Mouse (Mus musculus): Measurements from ENCODE around the gene Gm5416.
"Not testable (repeated sequence)": the region's sequence is repeated elsewhere in the genome, so short reads cannot be mapped to it uniquely, and the experiment has no call there.

Gene Gm5416

DNA sequence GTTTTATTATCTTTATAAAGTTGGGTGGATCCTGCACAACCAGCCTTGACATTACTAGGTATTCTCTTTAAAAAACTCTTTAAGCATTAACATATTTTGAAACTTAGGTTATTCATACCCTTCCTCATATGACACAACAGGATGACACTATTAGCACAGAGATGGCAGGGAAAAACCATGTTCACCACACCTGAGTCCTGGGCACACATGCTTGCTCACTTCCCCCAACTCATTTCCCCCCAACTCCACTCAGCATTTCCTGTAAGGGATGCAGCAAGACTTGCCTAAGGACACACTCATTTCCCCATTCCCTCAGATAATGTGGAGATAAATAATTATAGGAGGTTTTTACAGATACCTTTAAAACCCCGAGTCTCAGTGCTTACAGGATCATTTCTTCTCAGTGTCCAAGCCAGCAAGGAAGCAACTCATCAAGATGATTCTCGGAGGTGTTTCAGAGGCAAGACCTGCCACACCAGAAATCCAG, at the start of gene Gm5416:
Gm5416 (plus strand) TSS at position 437 of the 487 bp plus-strand sequence.
- ATAC-seq (ENCODE audit: low TSS enrichment) = no peak

- ATAC-seq (ENCODE audit: low TSS enrichment) = not testable (repeated sequence)
These were observed 42.4 kb upstream of the Gm5416 start for GRCm38 (mm10) chr16:36167841-36168240.

- ATAC-seq (ENCODE audit: low TSS enrichment) = no peak
These were observed 34.1 kb upstream of the Gm5416 start for GRCm38 (mm10) chr16:36176108-36176507.

DNA sequence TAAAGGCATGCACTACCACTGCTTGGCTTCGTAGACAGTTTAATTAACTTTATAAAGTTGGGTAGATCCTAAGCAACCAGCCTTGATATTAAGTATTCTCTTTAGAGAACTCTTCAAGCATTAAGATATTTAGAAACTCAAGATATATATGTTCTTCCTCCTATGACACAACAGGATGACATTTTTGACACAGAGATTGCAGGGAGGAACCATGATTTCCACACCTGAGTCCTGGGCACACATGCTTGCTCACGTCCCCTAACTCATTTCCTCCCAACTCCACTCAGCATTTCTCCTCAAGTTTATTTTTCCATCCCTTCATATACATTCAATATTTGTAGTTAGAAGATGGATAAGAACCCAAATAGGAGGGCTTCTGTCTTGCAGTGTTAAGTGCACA, 30.3 kb upstream of the Gm5416 start:
- ATAC-seq (ENCODE audit: low TSS enrichment) = no peak

- not testable (repeated sequence) for ATAC-seq (ENCODE audit: low TSS enrichment)
These were observed 26.3 kb upstream of the Gm5416 start, which contains the start of gene Gm5483 for GRCm38 (mm10) chr16:36183912-36184311. TSS of gene Gm5483 (plus strand) at chr16:36184212.

- no peak for ATAC-seq (ENCODE audit: low TSS enrichment)
These were observed 11.0 kb upstream of the Gm5416 start for GRCm38 (mm10) chr16:36199226-36199625.

- no peak for ATAC-seq (ENCODE audit: low TSS enrichment)
These were observed 6.4 kb upstream of the Gm5416 start for GRCm38 (mm10) chr16:36203846-36204245.

DNA sequence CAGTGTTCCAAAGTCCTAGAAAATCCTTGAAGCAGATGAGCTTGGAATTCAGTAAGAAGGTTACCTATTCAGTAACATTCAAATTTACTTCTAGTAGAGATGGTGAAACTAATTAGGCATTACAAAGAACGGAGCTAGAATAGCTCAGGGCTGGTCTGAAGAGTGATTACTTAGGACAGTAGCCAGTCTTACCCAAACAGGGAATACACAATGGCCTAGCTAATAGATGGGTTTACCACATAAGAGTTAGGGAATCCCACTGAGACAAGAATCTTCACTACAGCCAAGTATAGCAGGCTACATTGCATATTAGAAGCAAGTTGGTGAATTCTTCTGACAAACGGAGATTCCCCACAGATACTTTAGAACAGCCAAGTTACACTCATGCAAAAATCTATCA, 4.5 kb upstream of the Gm5416 start:
- not testable (repeated sequence) for ATAC-seq (ENCODE audit: low TSS enrichment)

- not testable (repeated sequence) for ATAC-seq (ENCODE audit: low TSS enrichment)
These were observed 11.0 kb downstream of the Gm5416 start, which contains the start of gene 2010005H15Rik for GRCm38 (mm10) chr16:36221168-36221567. TSS of gene 2010005H15Rik (plus strand) at chr16:36221468.

DNA sequence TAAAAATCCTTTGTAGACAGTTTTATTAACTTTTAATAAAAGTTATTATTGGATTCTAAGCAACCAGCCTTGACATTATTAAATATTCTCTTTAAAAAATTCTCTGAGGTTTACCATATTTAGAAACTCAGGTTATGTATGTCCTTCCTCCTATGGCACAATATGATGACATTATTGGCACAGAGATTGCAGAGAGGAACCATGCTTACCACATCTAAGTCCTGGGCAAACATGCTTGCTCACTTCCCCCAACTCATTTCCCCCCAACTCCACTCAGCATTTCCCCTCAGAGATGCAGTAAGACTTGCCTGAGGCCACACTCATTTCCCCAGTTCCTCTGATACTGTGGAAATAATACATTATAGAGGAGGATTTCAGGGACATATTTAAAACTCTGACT, 50.4 kb downstream of the Gm5416 start:
- ATAC-seq (ENCODE audit: low TSS enrichment) = not testable (repeated sequence)

Data from frontal cortex, adult (tissue).